Mouse (Mus musculus) kidney, postnatal 0 days (tissue): Measurements from ENCODE around the gene Rnf123. TPM values are rescaled to one million over a fixed set of nuclear protein-coding genes. Genes with fewer than 3 reads are reported as not detected.
A peak's percentile ranks its signal among the peaks of the same experiment; 100 is the strongest.

Source experiments
- ATAC-seq: fragments of 200-750 bp; cut with Nextera tagmentation; replicated peaks from 2 replicates; pipeline ENCODE4 v1.8.0; 2017; ENCODE audit warnings: low read depth, moderate number of reproducible peaks, moderate TSS enrichment, moderate library complexity; ENCODE audit not compliant: low FRiP score
- DNase-seq: peaks from one replicate; pipeline ENCODE4 v3.0.0-alpha.2; 2016; ENCODE audit warnings: low spot score
- H3K27ac ChIP-seq: fragments of 300-500 bp; sonication (generic); 2 replicates; pipeline ENCODE4 v1.5.1; 2014; ENCODE audit warnings: mild to moderate bottlenecking
- H3K27me3 ChIP-seq: fragments of 300-500 bp; sonication (generic); 2 replicates; pipeline ENCODE4 v1.6.1; 2014; ENCODE audit warnings: low read length, mixed read lengths; ENCODE audit not compliant: insufficient read depth
- H3K36me3 ChIP-seq: fragments of 300-500 bp; sonication (generic); 2 replicates; pipeline ENCODE4 v1.6.1; 2014; ENCODE audit warnings: low read length, mixed read lengths; ENCODE audit not compliant: insufficient read depth
- H3K4me1 ChIP-seq: fragments of 300-500 bp; sonication (generic); replicated peaks from 2 replicates; pipeline ENCODE4 v1.6.1; 2014; ENCODE audit warnings: antibody characterized with exemption, low read length, mixed read lengths; ENCODE audit not compliant: insufficient read depth
- H3K4me2 ChIP-seq: fragments of 300-500 bp; sonication (generic); 2 replicates; pipeline ENCODE4 v1.6.1; 2014; ENCODE audit warnings: mild to moderate bottlenecking, low read length, moderate library complexity, mixed read lengths
- H3K4me3 ChIP-seq: fragments of 300-500 bp; sonication (generic); replicated peaks from 2 replicates; pipeline ENCODE4 v1.5.1; 2014; ENCODE audit warnings: low read depth, low read length
- H3K9ac ChIP-seq: fragments of 300-500 bp; sonication (generic); 2 replicates; pipeline ENCODE4 v1.6.1; 2014; ENCODE audit warnings: low read depth, low read length
- H3K9me3 ChIP-seq: fragments of 300-500 bp; sonication (generic); replicated peaks from 2 replicates; pipeline ENCODE4 v1.6.1; 2016; ENCODE audit warnings: low read length, inconsistent platforms, mixed read lengths
- CTCF ChIP-seq: IDR thresholded peaks from 2 replicates; pipeline ENCODE4 v1.5.1; 2016; ENCODE audit warnings: antibody characterized with exemption, low read depth, mild to moderate bottlenecking, moderate library complexity
- WGBS: fragments of 180-500 bp; shearing (Covaris S2); extraction: QIAGEN DNeasy Blood & Tissue Kit; methylation state at CpG from one replicate; pipeline ENCODE4 v1.1.7; 2014; 5-methylcytosine and 5-hydroxymethylcytosine counted together
- polyA plus RNA-seq: library from polyadenylated mRNA; unstranded; fragments of >200 nt; fragmentation: Nextera tagmentation; extraction: Ambion mirVana; gene quantifications from 2 replicates; pipeline ENCODE4 v1.2.1, GENCODE M21; 2015

Gene Rnf123
- polyA plus RNA-seq, 1 experiment from 2014 or later = 24.6 TPM

- H3K4me1 ChIP-seq = peaks cover 14% of the 10 kb centered on the region; the same call in 1 of the 2 replicates
- peaks cover 32% of the 10 kb centered on the region; the same call in 1 of the 2 replicates for H3K36me3 ChIP-seq
- peak; percentile 0; the same call in 1 of the 2 replicates for ATAC-seq
- H3K4me3 ChIP-seq = peak overlapping the region; percentile 55
- WGBS = under 1% methylated on average over 19 of the region's 19 CpGs
- H3K9me3 ChIP-seq = no peaks in the 10 kb centered on the region
- peak overlapping the region; percentile 81 for H3K4me2 ChIP-seq
- peak; percentile 46 for DNase-seq
- H3K27ac ChIP-seq = peak overlapping the region; percentile 26; the same call in 1 of the 2 replicates
- no peak for TF ChIP-seq CTCF
- no peaks in the 10 kb centered on the region for H3K27me3 ChIP-seq
- peak overlapping the region; percentile 24; the same call in 1 of the 2 replicates for H3K9ac ChIP-seq
Measured at GRCm38 (mm10) chr9:108048566-108048955, 34.6 kb downstream of the Rnf123 start.

GRCm38 (mm10) chr9:108047601-108048565 is 35.3 kb downstream of the Rnf123 start:
- Histone ChIP-seq H3K9ac (0 out of 2 replicates have a peak overlapping the region, but pooled peaks have one; percentile 1), H3K4me3 (peak overlapping the region; percentile 55), H3K36me3 (peaks cover 33% of the 10 kb centered on the region; the same call in 1 of the 2 replicates), H3K4me2 (peak overlapping the region; percentile 81), H3K27ac (peak overlapping the region; percentile 26; the same call in 1 of the 2 replicates), H3K27me3 (no peaks in the 10 kb centered on the region), H3K4me1 (peaks cover 10% of the 10 kb centered on the region; the same call in 1 of the 2 replicates), H3K9me3 (no peaks in the 10 kb centered on the region)
- ATAC-seq (no peak), DNase-seq (no peak)
- WGBS = 37% methylated on average over 17 of the region's 17 CpGs
- no peak for TF ChIP-seq CTCF

- H3K4me3 ChIP-seq = no peak overlapping the region
- no peak for DNase-seq
- H3K9ac ChIP-seq = no peak overlapping the region
- H3K9me3 ChIP-seq = no peaks in the 10 kb centered on the region
- no peak for ATAC-seq
- 86% methylated on average over 4 of the region's 4 CpGs for WGBS
- H3K4me2 ChIP-seq = no peak overlapping the region
- peaks cover 39% of the 10 kb centered on the region; the same call in 1 of the 2 replicates for H3K36me3 ChIP-seq
- H3K4me1 ChIP-seq = peaks cover 10% of the 10 kb centered on the region; the same call in 1 of the 2 replicates
- no peak overlapping the region for H3K27ac ChIP-seq
- TF ChIP-seq CTCF = no peak
- no peaks in the 10 kb centered on the region for H3K27me3 ChIP-seq
Measured at GRCm38 (mm10) chr9:108046582-108046981, 36.6 kb downstream of the Rnf123 start.

GRCm38 (mm10) chr9:108044751-108045492 is 38.2 kb downstream of the Rnf123 start:
- Histone ChIP-seq H3K9me3 (no peaks in the 10 kb centered on the region), H3K36me3 (peaks cover 44% of the 10 kb centered on the region), H3K4me3 (no peak overlapping the region), H3K27ac (no peak overlapping the region), H3K4me2 (no peak overlapping the region), H3K9ac (no peak overlapping the region), H3K27me3 (no peaks in the 10 kb centered on the region), H3K4me1 (peaks cover 10% of the 10 kb centered on the region; the same call in 1 of the 2 replicates)
- DNase-seq (no peak), ATAC-seq (no peak)
- 95% methylated on average over 8 of the region's 8 CpGs for WGBS
- peak; percentile 25; the same call in 1 of the 2 replicates for TF ChIP-seq CTCF

- Histone ChIP-seq H3K4me1 (no peaks in the 10 kb centered on the region), H3K36me3 (peaks cover 30% of the 10 kb centered on the region), H3K4me2 (no peak overlapping the region), H3K9ac (no peak overlapping the region), H3K27ac (no peak overlapping the region), H3K4me3 (no peak overlapping the region), H3K27me3 (no peaks in the 10 kb centered on the region), H3K9me3 (no peaks in the 10 kb centered on the region)
- WGBS = 87% methylated on average over 2 of the region's 2 CpGs
- ATAC-seq = peak; percentile 43; the same call in 1 of the 2 replicates
- peak; percentile 31; the same call in 1 of the 2 replicates for TF ChIP-seq CTCF
- DNase-seq = no peak
Measured at GRCm38 (mm10) chr9:108035331-108036156, 47.6 kb downstream of the Rnf123 start.
